Mouse (Mus musculus) kidney, adult 2 months (tissue): ENCODE results near the gene Lrrfip2.

Source experiments
- CTCF ChIP-seq: fragments of 200-500 bp; conservative IDR thresholded peaks from 2 replicates; pipeline ENCODE4 v1.5.1; 2011; ENCODE audit warnings: low read depth, mild to moderate bottlenecking, control low read depth, low read length, moderate library complexity, mixed read lengths; ENCODE audit not compliant: insufficient read depth, insufficient read length
- POLR2A ChIP-seq: fragments of 200-500 bp; IDR thresholded peaks from one replicate; pipeline ENCODE4 v1.6.1; 2011; ENCODE audit warnings: low read depth, low read length, control low read depth

DNA sequence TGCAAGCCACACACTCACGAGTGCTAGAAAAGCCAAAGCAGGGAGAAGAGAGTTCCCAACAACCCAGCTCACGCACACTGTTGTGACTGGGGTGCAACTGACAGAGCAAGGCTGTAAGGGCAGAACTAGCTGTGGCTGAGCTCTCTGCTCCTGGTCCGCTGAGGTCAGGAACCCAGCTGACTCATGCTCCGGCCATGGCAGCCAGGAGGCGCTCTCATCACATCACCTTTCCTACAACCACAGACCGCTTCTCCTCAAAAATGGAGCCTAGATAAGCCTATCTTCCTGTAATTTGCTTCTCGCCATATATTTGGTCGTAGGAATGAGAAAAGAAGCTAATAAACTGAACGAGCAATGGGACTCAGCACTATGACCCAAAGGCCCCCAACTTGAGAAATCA, 117.3 kb downstream of the Lrrfip2 start:
- TF ChIP-seq CTCF = 0 out of 2 replicates have a peak, but pooled peaks have one; percentile 20
- TF ChIP-seq POLR2A = no peak
